Mouse (Mus musculus) bone marrow macrophage, adult 2 months (primary cell): ENCODE data around the gene Mab21l2. TPM values are rescaled to one million over a fixed set of nuclear protein-coding genes. Genes with fewer than 3 reads are reported as not detected.

Experiments
- H3K27ac ChIP-seq: 2 replicates; pipeline ENCODE4 v1.5.1; 2012; ENCODE audit warnings: low read depth, low read length; ENCODE audit not compliant: insufficient read depth
- H3K4me1 ChIP-seq: 2 replicates; pipeline ENCODE4 v1.6.1; 2012; ENCODE audit warnings: low read length; ENCODE audit not compliant: control insufficient read depth, insufficient read depth
- H3K4me3 ChIP-seq: 2 replicates; pipeline ENCODE4 v1.5.1; 2012; ENCODE audit warnings: mild to moderate bottlenecking, low read length, moderate library complexity; ENCODE audit not compliant: insufficient read depth
- CTCF ChIP-seq: IDR thresholded peaks from 2 replicates; pipeline ENCODE4 v1.5.1; 2012; ENCODE audit warnings: low read depth, mild to moderate bottlenecking, low read length, moderate library complexity
- POLR2A ChIP-seq: IDR thresholded peaks from 2 replicates; pipeline ENCODE4 v1.6.1; 2012; ENCODE audit warnings: mild to moderate bottlenecking, low read depth, low read length, borderline replicate concordance
- polyA plus RNA-seq: library from polyadenylated mRNA; stranded (reverse); fragments of >200 nt; gene quantifications from 2 replicates; pipeline ENCODE4 v1.2.4, GENCODE M21; 2012; ENCODE audit not compliant: missing spikeins, insufficient read depth, insufficient read length

The Mab21l2 gene
- polyA plus RNA-seq = not detected in 2 replicates

DNA sequence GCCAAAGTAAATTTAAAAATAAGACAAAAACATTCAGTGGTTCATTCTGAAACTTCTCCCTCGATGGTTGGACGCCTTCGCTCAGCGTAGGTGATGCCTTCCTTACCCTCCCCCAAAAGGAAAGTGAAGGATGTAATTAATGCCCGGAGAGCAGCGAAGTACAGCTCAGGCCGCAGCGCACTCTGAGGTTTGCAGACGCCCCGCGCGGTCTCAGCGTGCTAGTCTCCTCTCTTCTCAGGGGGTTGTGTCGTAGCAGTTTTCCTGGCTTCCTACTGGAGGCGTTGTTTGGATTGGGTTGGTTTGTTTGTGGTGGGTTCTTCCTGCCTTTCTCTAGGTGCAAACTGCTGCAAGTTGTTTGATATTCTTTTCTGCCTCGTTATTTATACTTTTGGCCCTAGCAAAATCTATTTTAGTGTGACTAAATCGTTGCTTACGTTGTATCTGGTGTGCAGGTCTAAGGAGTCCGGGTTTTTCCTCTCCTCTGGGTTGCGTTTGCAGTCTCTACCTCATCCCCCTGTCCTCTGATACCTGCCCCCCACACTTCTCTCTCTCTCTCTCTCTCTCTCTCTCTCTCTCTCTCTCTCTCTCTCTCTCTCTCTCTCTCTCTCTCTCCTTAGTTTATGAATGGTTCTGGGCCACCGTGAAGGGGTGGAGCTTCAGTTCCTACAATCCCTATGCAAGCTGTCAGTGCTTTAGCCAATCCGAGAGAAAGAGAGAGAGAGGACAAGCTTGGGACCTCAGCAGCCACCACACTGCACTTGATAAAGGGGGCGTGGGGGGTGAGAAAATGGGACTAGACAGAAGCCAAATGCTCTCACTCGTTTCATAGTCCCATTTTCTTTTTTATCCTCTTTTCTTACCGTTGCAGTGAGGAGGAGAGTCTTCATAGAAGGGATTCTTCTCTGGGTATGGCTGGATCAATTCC, at the start of gene Mab21l2:
TSS of gene Mab21l2 (minus strand) at position 539 of the 925 bp plus-strand sequence.
- TF ChIP-seq CTCF (no peak), POLR2A (no peak)

GRCm38 (mm10) chr3:86575312-86575711, 26.9 kb upstream of the Mab21l2 start:
- H3K4me1 ChIP-seq = no peaks in the 10 kb centered on the region
- H3K4me3 ChIP-seq = no peak overlapping the region
- TF ChIP-seq CTCF = no peak
- no peak for TF ChIP-seq POLR2A
- no peak overlapping the region for H3K27ac ChIP-seq

More for the DNA sequence above, at the start of gene Mab21l2:
- H3K4me1 ChIP-seq = peaks cover 3% of the 10 kb centered on the region; the same call in 1 of the 2 replicates
- peak within 1 kb of the TSS; percentile 56 for H3K4me3 ChIP-seq
- H3K27ac ChIP-seq = no peak within 1 kb of the TSS

DNA sequence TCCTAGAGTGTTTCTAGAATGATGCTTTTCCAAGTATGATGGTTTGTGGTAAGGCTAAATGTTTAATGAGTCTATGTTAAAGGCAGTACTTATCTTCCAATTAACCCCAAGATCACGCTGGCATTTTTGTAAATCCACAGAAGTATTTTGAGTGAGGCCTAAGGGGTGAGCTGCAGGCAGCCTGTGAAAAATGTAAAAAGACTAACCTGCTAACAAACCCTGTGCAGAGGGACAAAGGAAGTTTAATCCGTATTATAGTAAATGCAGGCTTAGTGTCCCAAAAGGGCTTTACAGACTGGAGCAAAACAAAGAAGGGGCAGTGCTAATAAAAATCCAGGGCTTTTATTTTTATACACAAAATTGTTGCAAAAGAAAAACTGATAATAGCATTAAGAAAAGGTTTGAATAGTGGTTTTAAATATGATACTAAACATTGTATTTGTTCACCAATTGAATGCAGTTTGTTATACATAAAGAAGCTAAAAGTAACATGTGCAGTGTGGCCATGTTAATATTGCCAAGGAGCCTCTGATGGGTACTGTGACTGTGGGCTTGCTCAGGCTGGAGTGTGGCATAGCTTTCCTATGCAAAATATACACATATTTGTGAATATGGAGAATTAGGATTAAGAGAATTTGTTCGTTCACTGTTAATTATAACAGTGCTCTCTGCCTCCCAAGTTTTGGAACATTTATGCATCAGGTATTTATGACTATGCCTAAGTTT, 24.3 kb upstream of the Mab21l2 start:
- no peak for TF ChIP-seq POLR2A
- TF ChIP-seq CTCF = no peak
- Histone ChIP-seq H3K27ac (no peak overlapping the region), H3K4me3 (no peak overlapping the region), H3K4me1 (no peaks in the 10 kb centered on the region)

- TF ChIP-seq POLR2A = no peak
- no peak for TF ChIP-seq CTCF
- H3K4me1 ChIP-seq = no peaks in the 10 kb centered on the region
- H3K4me3 ChIP-seq = no peak overlapping the region
- H3K27ac ChIP-seq = no peak overlapping the region
Measured at GRCm38 (mm10) chr3:86571518-86571917, 23.1 kb upstream of the Mab21l2 start.

- Histone ChIP-seq H3K27ac (no peak overlapping the region), H3K4me1 (no peaks in the 10 kb centered on the region), H3K4me3 (no peak overlapping the region)
- TF ChIP-seq CTCF = no peak
- no peak for TF ChIP-seq POLR2A
Measured at GRCm38 (mm10) chr3:86567312-86567711, 18.9 kb upstream of the Mab21l2 start.

DNA sequence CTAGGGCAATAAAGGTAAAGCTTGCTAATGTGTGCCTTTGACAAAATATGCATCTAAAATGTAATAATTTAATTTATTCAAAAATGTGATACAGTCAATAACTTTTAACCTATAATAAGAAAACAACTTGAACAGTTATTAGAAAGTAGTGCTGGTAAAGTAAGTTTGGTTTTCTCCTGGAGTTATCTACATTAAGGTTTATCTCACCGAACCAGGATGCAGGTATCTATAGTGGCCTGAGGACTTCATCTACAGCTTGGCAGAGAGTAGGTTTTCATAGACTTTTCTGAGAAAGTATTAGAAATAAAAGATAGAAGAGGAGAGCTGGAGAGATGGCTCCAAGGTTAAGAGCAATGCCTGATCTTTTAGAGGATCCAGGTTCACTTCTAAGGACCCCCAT, 13.0 kb upstream of the Mab21l2 start:
- Histone ChIP-seq H3K4me3 (no peak overlapping the region), H3K27ac (no peak overlapping the region), H3K4me1 (peaks cover 4% of the 10 kb centered on the region)
- TF ChIP-seq CTCF = no peak
- TF ChIP-seq POLR2A = no peak

DNA sequence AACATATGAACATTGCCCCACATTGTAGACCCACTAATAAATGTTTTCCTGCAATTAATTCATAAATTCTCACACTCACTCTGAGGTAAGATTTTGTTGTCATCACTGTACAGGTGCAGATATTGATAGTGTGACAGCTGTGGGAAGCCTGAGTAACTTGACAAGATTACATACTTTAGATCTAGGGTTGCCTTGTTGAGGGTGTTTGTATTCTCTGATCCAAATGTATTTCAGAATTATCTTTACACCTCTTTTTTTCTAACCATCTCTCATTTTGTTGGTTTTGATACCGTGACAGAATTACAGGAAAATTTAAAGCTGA, 12.6 kb upstream of the Mab21l2 start:
- peaks cover 5% of the 10 kb centered on the region for H3K4me1 ChIP-seq
- TF ChIP-seq POLR2A (no peak), CTCF (no peak)
- H3K4me3 ChIP-seq = no peak overlapping the region
- H3K27ac ChIP-seq = no peak overlapping the region

DNA sequence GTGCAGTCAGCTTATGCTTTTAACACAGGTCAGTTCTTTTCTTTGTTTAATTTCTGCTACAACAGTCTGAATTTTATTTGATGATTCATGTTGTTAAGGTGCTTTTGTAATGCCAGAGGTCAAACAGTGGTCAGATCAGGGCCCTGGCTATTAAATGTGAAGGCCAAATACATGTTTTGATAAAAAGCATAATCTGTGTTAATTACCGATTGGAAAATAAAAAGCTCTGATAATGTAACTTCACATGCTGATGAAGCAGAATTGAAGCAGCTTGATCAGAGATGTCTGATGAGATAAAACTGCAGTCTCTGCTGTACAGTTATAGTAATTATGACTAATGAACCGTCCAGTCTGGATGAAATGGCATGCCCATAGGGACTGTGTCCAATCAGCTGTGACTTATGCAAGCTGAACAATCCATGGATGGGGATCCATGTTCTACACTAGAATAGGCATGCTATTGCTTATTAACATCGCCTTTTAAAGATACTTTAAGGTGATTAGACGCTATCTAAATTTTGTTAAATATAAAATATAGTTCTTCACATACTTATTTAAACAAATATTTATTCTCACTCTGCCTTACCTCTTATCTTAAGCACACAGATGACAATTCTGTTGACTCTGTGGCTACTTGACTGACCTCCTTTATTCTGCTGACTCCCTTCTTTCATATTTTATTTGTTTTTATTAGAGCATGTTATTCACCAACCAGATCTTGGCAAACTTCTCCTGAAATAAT, 12.0 kb upstream of the Mab21l2 start:
- TF ChIP-seq CTCF (no peak), POLR2A (no peak)
- H3K4me3 ChIP-seq = no peak overlapping the region
- H3K4me1 ChIP-seq = peaks cover 5% of the 10 kb centered on the region
- H3K27ac ChIP-seq = no peak overlapping the region

GRCm38 (mm10) chr3:86559635-86560034, 11.2 kb upstream of the Mab21l2 start:
- H3K27ac ChIP-seq = no peak overlapping the region
- no peak overlapping the region for H3K4me3 ChIP-seq
- H3K4me1 ChIP-seq = peaks cover 5% of the 10 kb centered on the region
- TF ChIP-seq CTCF (no peak), POLR2A (no peak)

DNA sequence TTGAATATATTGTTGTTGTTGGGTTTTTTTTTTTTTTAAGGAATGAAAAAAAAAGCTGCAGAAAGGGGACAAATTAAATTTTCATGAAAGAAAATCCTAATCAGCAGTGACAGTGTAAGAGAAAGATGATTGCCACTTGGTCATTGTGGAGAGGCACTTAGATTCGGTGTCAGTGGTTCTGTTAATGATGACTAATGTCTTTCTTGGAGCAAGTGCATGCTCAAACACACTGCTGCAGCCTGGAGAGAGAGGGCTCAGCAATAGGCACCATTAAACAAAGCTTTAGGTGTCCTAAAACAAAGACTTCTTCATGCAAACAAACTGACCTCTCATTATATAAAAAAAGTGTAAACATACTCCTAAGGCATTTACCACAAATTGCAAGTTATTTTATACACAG, 10.5 kb upstream of the Mab21l2 start:
- TF ChIP-seq POLR2A = no peak
- TF ChIP-seq CTCF = no peak
- peaks cover 5% of the 10 kb centered on the region for H3K4me1 ChIP-seq
- no peak overlapping the region for H3K27ac ChIP-seq
- H3K4me3 ChIP-seq = no peak overlapping the region
